Mouse (Mus musculus) intestine, postnatal 0 days (tissue): ENCODE results near the gene Hps5. TPM values are rescaled to one million over a fixed set of nuclear protein-coding genes. Genes with fewer than 3 reads are reported as not detected.

Source experiments
- ATAC-seq: fragments of 200-750 bp; cut with Nextera tagmentation; 2 replicates; pipeline ENCODE4 v1.8.0; 2017; ENCODE audit warnings: mild to moderate bottlenecking, moderate TSS enrichment, moderate library complexity
- H3K27ac ChIP-seq: fragments of 300-500 bp; sonication (generic); 2 replicates; pipeline ENCODE4 v1.5.1; 2014; ENCODE audit warnings: mild to moderate bottlenecking, low read depth, low read length, moderate library complexity
- H3K27me3 ChIP-seq: fragments of 300-500 bp; sonication (generic); replicated peaks from 2 replicates; pipeline ENCODE4 v1.6.1; 2014; ENCODE audit warnings: low read length, mixed read lengths; ENCODE audit not compliant: control insufficient read depth, insufficient read depth
- H3K36me3 ChIP-seq: fragments of 300-500 bp; sonication (generic); 2 replicates; pipeline ENCODE4 v1.6.1; 2014; ENCODE audit warnings: mild to moderate bottlenecking, moderate library complexity; ENCODE audit not compliant: control insufficient read depth, insufficient read depth
- H3K4me1 ChIP-seq: fragments of 300-500 bp; sonication (generic); replicated peaks from 2 replicates; pipeline ENCODE4 v1.6.1; 2014; ENCODE audit warnings: antibody characterized with exemption, low read length, mixed read lengths; ENCODE audit not compliant: control insufficient read depth, insufficient read depth
- H3K4me2 ChIP-seq: fragments of 300-500 bp; sonication (generic); replicated peaks from 2 replicates; pipeline ENCODE4 v1.6.1; 2014; ENCODE audit warnings: low read depth, mild to moderate bottlenecking, moderate library complexity
- H3K4me3 ChIP-seq: fragments of 300-500 bp; sonication (generic); 2 replicates; pipeline ENCODE4 v1.5.1; 2014; ENCODE audit warnings: low read depth, low read length
- H3K9ac ChIP-seq: fragments of 300-500 bp; sonication (generic); 2 replicates; pipeline ENCODE4 v1.6.1; 2014; ENCODE audit warnings: mild to moderate bottlenecking, low read depth, low read length
- H3K9me3 ChIP-seq: fragments of 300-500 bp; sonication (generic); 2 replicates; pipeline ENCODE4 v1.6.1; 2016; ENCODE audit warnings: mixed run types; ENCODE audit not compliant: control insufficient read depth
- CTCF ChIP-seq: sonication (generic); IDR thresholded peaks from 2 replicates; pipeline ENCODE4 v1.5.1; 2016; ENCODE audit warnings: low read depth, mild to moderate bottlenecking, control low read depth, antibody characterized with exemption, moderate library complexity
- WGBS: fragments of 180-500 bp; shearing (Covaris S2); extraction: QIAGEN DNeasy Blood & Tissue Kit; methylation state at CpG from one replicate; pipeline ENCODE4 v1.1.7; 2014; 5-methylcytosine and 5-hydroxymethylcytosine counted together
- polyA plus RNA-seq: library from polyadenylated mRNA; unstranded; fragments of >200 nt; fragmentation: Nextera tagmentation; extraction: Ambion mirVana; gene quantifications from 2 replicates; pipeline ENCODE4 v1.2.1, GENCODE M21; 2015

The Hps5 gene
- polyA plus RNA-seq, 1 experiment from 2014 or later = 13.9 TPM

DNA sequence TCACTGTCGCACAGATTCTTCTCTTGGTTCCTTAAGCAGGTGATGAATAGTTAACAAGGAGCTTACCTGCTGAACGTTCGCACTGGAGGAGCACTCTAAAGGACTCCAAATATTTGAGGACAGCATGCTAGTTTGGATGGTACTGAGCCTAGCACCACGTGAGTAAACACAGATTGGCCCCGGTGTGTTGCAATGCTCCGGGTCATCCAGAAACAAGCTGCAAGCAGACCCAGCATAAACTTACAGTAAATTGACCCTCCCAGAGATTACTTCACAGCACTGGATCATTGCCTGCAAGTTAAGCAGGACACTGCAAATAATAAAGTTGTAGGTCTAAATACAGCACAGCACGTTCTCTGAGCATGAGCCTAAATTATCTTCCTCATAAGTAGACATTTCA, 76.3 kb downstream of the Hps5 start:
- TF ChIP-seq CTCF = no peak
- WGBS = 36% methylated on average over 7 of the region's 7 CpGs
- H3K4me1 ChIP-seq = peaks cover 3% of the 10 kb centered on the region; the same call in 1 of the 2 replicates
- no peak overlapping the region for H3K4me2 ChIP-seq
- H3K27ac ChIP-seq = no peak overlapping the region
- no peak overlapping the region for H3K9ac ChIP-seq
- no peaks in the 10 kb centered on the region for H3K9me3 ChIP-seq
- H3K27me3 ChIP-seq = no peaks in the 10 kb centered on the region
- H3K36me3 ChIP-seq = no peaks in the 10 kb centered on the region
- ATAC-seq = peak; percentile 28; the same call in 1 of the 2 replicates
- no peak overlapping the region for H3K4me3 ChIP-seq

DNA sequence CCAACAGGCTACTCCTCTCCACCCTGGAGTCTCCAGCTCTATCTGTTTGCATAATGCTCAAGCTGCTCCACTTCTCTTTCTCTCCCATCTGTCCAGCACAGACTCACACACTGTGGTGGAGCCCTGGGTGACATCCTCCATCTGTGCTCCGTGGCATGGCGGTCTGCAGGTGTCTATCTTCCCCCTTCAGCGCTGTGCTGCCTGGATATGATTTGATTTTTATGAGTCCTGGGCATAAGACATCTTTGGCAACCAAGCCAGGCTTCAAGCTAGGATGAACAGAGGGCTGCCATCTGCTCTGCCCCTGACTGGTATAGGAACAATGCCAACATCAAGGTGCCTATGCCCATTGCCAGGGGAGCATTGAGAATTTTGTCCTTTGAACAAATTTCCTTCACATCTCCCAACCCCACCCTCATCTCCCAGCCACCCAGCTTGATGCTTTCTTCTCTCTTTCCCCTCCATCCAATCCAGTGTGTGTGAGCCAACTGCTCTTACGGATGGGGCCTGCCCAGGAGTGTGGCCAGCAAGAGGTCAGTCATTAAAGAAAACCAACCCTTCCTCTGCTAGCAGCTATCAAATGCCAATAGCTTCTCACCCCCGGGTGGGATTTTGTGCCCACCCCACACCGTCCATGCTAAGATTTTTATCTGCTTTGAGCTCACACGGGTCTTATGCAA, 77.1 kb downstream of the Hps5 start:
- Histone ChIP-seq H3K9me3 (no peaks in the 10 kb centered on the region), H3K27ac (no peak overlapping the region), H3K4me2 (no peak overlapping the region), H3K36me3 (no peaks in the 10 kb centered on the region), H3K27me3 (no peaks in the 10 kb centered on the region), H3K9ac (no peak overlapping the region), H3K4me1 (peaks cover 3% of the 10 kb centered on the region; the same call in 1 of the 2 replicates), H3K4me3 (no peak overlapping the region)
- no peak for ATAC-seq
- no peak for TF ChIP-seq CTCF
- WGBS = 80% methylated on average over 7 of the region's 7 CpGs

- Histone ChIP-seq H3K27me3 (no peaks in the 10 kb centered on the region), H3K4me2 (no peak overlapping the region), H3K36me3 (no peaks in the 10 kb centered on the region), H3K9me3 (no peaks in the 10 kb centered on the region), H3K4me1 (no peaks in the 10 kb centered on the region; the same call in 1 of the 2 replicates), H3K4me3 (no peak overlapping the region), H3K9ac (no peak overlapping the region), H3K27ac (no peak overlapping the region)
- no peak for ATAC-seq
- WGBS = 33% methylated on average over 5 of the region's 5 CpGs
- TF ChIP-seq CTCF = no peak
These were observed 79.0 kb downstream of the Hps5 start for GRCm38 (mm10) chr7:46716897-46717296.

- H3K36me3 ChIP-seq = no peaks in the 10 kb centered on the region
- H3K27me3 ChIP-seq = no peaks in the 10 kb centered on the region
- no peaks in the 10 kb centered on the region; the same call in 1 of the 2 replicates for H3K4me1 ChIP-seq
- ATAC-seq = no peak
- H3K9me3 ChIP-seq = no peaks in the 10 kb centered on the region
- H3K9ac ChIP-seq = no peak within 1 kb of the TSS
- H3K27ac ChIP-seq = no peak within 1 kb of the TSS
- H3K4me2 ChIP-seq = no peak within 1 kb of the TSS
- WGBS = 88% methylated on average over 5 of the region's 5 CpGs
- no peak for TF ChIP-seq CTCF
- H3K4me3 ChIP-seq = no peak within 1 kb of the TSS
These were observed 80.3 kb downstream of the Hps5 start, which contains the start of gene Saa3 for GRCm38 (mm10) chr7:46715600-46715999. Saa3 (minus strand) TSS chr7:46715700.

DNA sequence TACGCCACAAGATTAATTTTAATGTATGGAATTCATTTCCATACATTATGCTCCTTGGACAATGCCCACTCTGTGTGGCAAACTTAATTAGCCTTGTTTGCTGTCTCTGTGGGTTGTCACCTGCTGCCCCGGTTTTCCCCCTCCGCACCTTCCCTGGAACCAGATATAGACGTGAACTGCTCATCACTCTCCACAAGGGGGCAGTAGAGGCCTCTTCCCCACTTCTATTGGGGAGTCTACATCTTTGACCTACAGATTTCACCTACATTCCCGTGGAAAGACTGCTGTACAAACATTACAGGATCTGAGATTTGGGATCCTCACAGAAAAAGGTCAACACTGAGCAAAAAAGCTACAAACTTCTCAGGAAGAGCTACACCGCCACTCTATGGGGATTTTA, 81.3 kb downstream of the Hps5 start:
- WGBS = 34% methylated on average over 6 of the region's 6 CpGs
- no peaks in the 10 kb centered on the region; the same call in 1 of the 2 replicates for H3K4me1 ChIP-seq
- H3K9me3 ChIP-seq = no peaks in the 10 kb centered on the region
- no peak overlapping the region for H3K9ac ChIP-seq
- TF ChIP-seq CTCF = peak; percentile 95
- H3K27me3 ChIP-seq = no peaks in the 10 kb centered on the region
- no peak overlapping the region for H3K27ac ChIP-seq
- no peak overlapping the region for H3K4me3 ChIP-seq
- no peak overlapping the region for H3K4me2 ChIP-seq
- ATAC-seq = peak; percentile 48; the same call in 1 of the 2 replicates
- H3K36me3 ChIP-seq = no peaks in the 10 kb centered on the region

- no peak overlapping the region for H3K9ac ChIP-seq
- ATAC-seq = no peak
- no peak overlapping the region for H3K4me2 ChIP-seq
- H3K4me3 ChIP-seq = no peak overlapping the region
- no peaks in the 10 kb centered on the region for H3K27me3 ChIP-seq
- 72% methylated on average over 6 of the region's 6 CpGs for WGBS
- peaks cover 2% of the 10 kb centered on the region; the same call in 1 of the 2 replicates for H3K36me3 ChIP-seq
- no peaks in the 10 kb centered on the region for H3K4me1 ChIP-seq
- no peaks in the 10 kb centered on the region for H3K9me3 ChIP-seq
- H3K27ac ChIP-seq = no peak overlapping the region
- no peak for TF ChIP-seq CTCF
These were observed 83.6 kb downstream of the Hps5 start for GRCm38 (mm10) chr7:46712250-46712649.

Other genes with a start within 250 kb of the Hps5 start
- gene Sergef, start 156.3 kb downstream of the Hps5 start, polyA plus RNA-seq = 7.5 TPM in 2 replicates
- 4.8 and 5.3 TPM in 2 replicates for gene Tph1, start 123.5 kb downstream of the Hps5 start, polyA plus RNA-seq
- 8.4 and 9.3 TPM in 2 replicates for gene Saal1, start 85.4 kb downstream of the Hps5 start, polyA plus RNA-seq
- 2.3 and 5.2 TPM in 2 replicates for gene Saa3, start 80.4 kb downstream of the Hps5 start, polyA plus RNA-seq
- not detected in 2 replicates for gene Saa4, start 63.5 kb downstream of the Hps5 start, polyA plus RNA-seq
- gene Saa1, start 53.1 kb downstream of the Hps5 start, polyA plus RNA-seq = 0.29 and 0.47 TPM in 2 replicates
- gene Saa2, start 44.3 kb downstream of the Hps5 start, polyA plus RNA-seq = not detected in 2 replicates
- 51.3 and 52.7 TPM in 2 replicates for gene Gtf2h1, start within 50 bp of the Hps5 start, polyA plus RNA-seq
- 1,258 and 1,338 TPM in 2 replicates for gene Ldha, start 45.4 kb upstream of the Hps5 start, polyA plus RNA-seq
- not detected in 2 replicates for gene Ldhc, start 65.1 kb upstream of the Hps5 start, polyA plus RNA-seq
- gene Tsg101, start 123.9 kb upstream of the Hps5 start, polyA plus RNA-seq = 100 and 107 TPM in 2 replicates
- gene Uevld, start 162.5 kb upstream of the Hps5 start, polyA plus RNA-seq = 4.2 and 4.9 TPM in 2 replicates
- gene Gm9999, start 187.5 kb upstream of the Hps5 start, polyA plus RNA-seq = not detected in 2 replicates
- 8.0 and 10.3 TPM in 2 replicates for gene Spty2d1, start 212.3 kb upstream of the Hps5 start, polyA plus RNA-seq